Mouse (Mus musculus) mouse embryonic stem cell (cell line): ENCODE results near the gene Ldah.

Source experiments
- in situ Hi-C, 2 experiments: fragments of 300-500 bp; cut with MboI; formaldehyde crosslinking; loops; 1 replicate in 1 of 2; 3 replicates in 1 of 2; pipeline ENCODE4 v1.14.3; 2019 to 2020; ENCODE audit warnings: low sequenced_read_pairs in 2 of 2, low pct_unique_long_range_greater_than_20kb in 1 of 2, mixed read lengths in 1 of 2; ENCODE audit not compliant: unreplicated experiment in 1 of 2

The Ldah gene

GRCm38 (mm10) chr12:8305258-8305657, 97.4 kb downstream of the Ldah start:
- in situ Hi-C loops, result no loop called here

GRCm38 (mm10) chr12:8306432-8306831, 98.5 kb downstream of the Ldah start:
- in situ Hi-C loops, result no loop called here

- in situ Hi-C loops, result no loop called here
Measured at GRCm38 (mm10) chr12:8306910-8307309, 99.0 kb downstream of the Ldah start.

GRCm38 (mm10) chr12:8310992-8311391, 103.1 kb downstream of the Ldah start:
- in situ Hi-C loops, result no loop called here

GRCm38 (mm10) chr12:8312266-8312665, 104.4 kb downstream of the Ldah start:
- in situ Hi-C loops, result no loop called here

- in situ Hi-C loops, result no loop called here
Measured at GRCm38 (mm10) chr12:8313270-8313771, 105.4 kb downstream of the Ldah start, which contains the start of gene Hs1bp3. TSS of gene Hs1bp3 (plus strand) at chr12:8313432.

- in situ Hi-C loops, result no loop called here
Measured at GRCm38 (mm10) chr12:8313773-8314172, 105.9 kb downstream of the Ldah start.

GRCm38 (mm10) chr12:8316541-8316940, 108.6 kb downstream of the Ldah start:
- in situ Hi-C loops, result no loop called here

GRCm38 (mm10) chr12:8320084-8320713, 112.3 kb downstream of the Ldah start:
- in situ Hi-C loops, result loop anchor here (5.0 kb wide), 2 partner anchors 177 to 182 kb away; partner anchors contain the start of gene Rhob (in 1 of the 2)

GRCm38 (mm10) chr12:8321506-8321905, 113.6 kb downstream of the Ldah start:
- in situ Hi-C loops, result loop anchor here (5.0 kb wide), 2 partner anchors 176 to 181 kb away; partner anchors contain the start of gene Rhob (in 1 of the 2)

GRCm38 (mm10) chr12:8324086-8324485, 116.2 kb downstream of the Ldah start:
- in situ Hi-C loops, result loop anchor here (5.0 kb wide), 2 partner anchors 173 to 178 kb away; partner anchors contain the start of gene Rhob (in 1 of the 2)

- in situ Hi-C loops, result no loop called here
Measured at GRCm38 (mm10) chr12:8325245-8325942, 117.5 kb downstream of the Ldah start.

GRCm38 (mm10) chr12:8325943-8326522, 118.1 kb downstream of the Ldah start:
- in situ Hi-C loops, result no loop called here

- in situ Hi-C loops, result no loop called here
Measured at GRCm38 (mm10) chr12:8326825-8327674, 119.1 kb downstream of the Ldah start.

GRCm38 (mm10) chr12:8327675-8328053, 119.8 kb downstream of the Ldah start:
- in situ Hi-C loops, result no loop called here

- in situ Hi-C loops, result no loop called here
Measured at GRCm38 (mm10) chr12:8329236-8329635, 121.3 kb downstream of the Ldah start.

- in situ Hi-C loops, result no loop called here
Measured at GRCm38 (mm10) chr12:8331489-8332173, 123.7 kb downstream of the Ldah start.

GRCm38 (mm10) chr12:8332174-8332542, 124.3 kb downstream of the Ldah start:
- in situ Hi-C loops, result no loop called here
